Mouse (Mus musculus) heart, postnatal 0 days (tissue): Measurements from ENCODE around the gene Sugp2. TPM values are rescaled to one million over a fixed set of nuclear protein-coding genes. Genes with fewer than 3 reads are reported as not detected.

Source experiments
- ATAC-seq: fragments of 200-750 bp; cut with Nextera tagmentation; 2 replicates; pipeline ENCODE4 v1.8.0; 2017; ENCODE audit warnings: low read depth, moderate number of reproducible peaks, moderate library complexity; ENCODE audit not compliant: insufficient read depth
- DNase-seq: peaks from one replicate; pipeline ENCODE4 v3.0.0-alpha.2; 2016; ENCODE audit warnings: low spot score
- H3K27ac ChIP-seq: fragments of 300-500 bp; sonication (generic); 2 replicates; pipeline ENCODE4 v1.5.1; 2014; ENCODE audit warnings: low read depth, mild to moderate bottlenecking
- H3K27me3 ChIP-seq: fragments of 300-500 bp; sonication (generic); 2 replicates; pipeline ENCODE4 v1.6.1; 2014; ENCODE audit warnings: low read length, mixed read lengths; ENCODE audit not compliant: control insufficient read depth, insufficient read depth
- H3K36me3 ChIP-seq: fragments of 300-500 bp; sonication (generic); replicated peaks from 2 replicates; pipeline ENCODE4 v1.6.1; 2014; ENCODE audit warnings: low read length, mixed read lengths; ENCODE audit not compliant: control insufficient read depth, insufficient read depth
- H3K4me1 ChIP-seq: fragments of 300-500 bp; sonication (generic); 2 replicates; pipeline ENCODE4 v1.6.1; 2014; ENCODE audit warnings: antibody characterized with exemption; ENCODE audit not compliant: control insufficient read depth, insufficient read depth
- H3K4me2 ChIP-seq: fragments of 300-500 bp; sonication (generic); 2 replicates; pipeline ENCODE4 v1.6.1; 2014; ENCODE audit warnings: low read depth, mild to moderate bottlenecking, low read length, moderate library complexity
- H3K4me3 ChIP-seq: fragments of 300-500 bp; sonication (generic); 2 replicates; pipeline ENCODE4 v1.5.1; 2014; ENCODE audit warnings: low read depth, low read length
- H3K9ac ChIP-seq: fragments of 300-500 bp; sonication (generic); replicated peaks from 2 replicates; pipeline ENCODE4 v1.6.1; 2014; ENCODE audit warnings: low read depth, low read length, mixed read lengths
- H3K9me3 ChIP-seq: fragments of 300-500 bp; sonication (generic); replicated peaks from 2 replicates; pipeline ENCODE4 v1.6.1; 2016; ENCODE audit warnings: low read length; ENCODE audit not compliant: control insufficient read depth
- CTCF ChIP-seq: IDR thresholded peaks from 2 replicates; pipeline ENCODE4 v1.5.1; 2016; ENCODE audit warnings: antibody characterized with exemption, control low read depth, low read depth
- EP300 ChIP-seq: IDR thresholded peaks from 2 replicates; pipeline ENCODE4 v1.6.1; 2016; ENCODE audit warnings: antibody characterized with exemption, low read depth
- WGBS: fragments of 180-500 bp; shearing (Covaris S2); extraction: QIAGEN DNeasy Blood & Tissue Kit; methylation state at CpG from one replicate; pipeline ENCODE4 v1.1.7; 2014; 5-methylcytosine and 5-hydroxymethylcytosine counted together
- polyA plus RNA-seq: library from polyadenylated mRNA; unstranded; fragments of >200 nt; fragmentation: Nextera tagmentation; extraction: Ambion mirVana; gene quantifications from 2 replicates; pipeline ENCODE4 v1.2.1, GENCODE M21; 2015
- total RNA-seq: library from RNA; depleted of rRNA; stranded (reverse); fragments of >200 nt; gene quantifications from 2 replicates; pipeline ENCODE4 v1.2.3, GENCODE M21; 2014; ENCODE audit warnings: low replicate concordance

Sugp2 gene
- total and polyA plus RNA-seq, 2 experiments from 2014 or later: 15.5 to 48.7 TPM

DNA sequence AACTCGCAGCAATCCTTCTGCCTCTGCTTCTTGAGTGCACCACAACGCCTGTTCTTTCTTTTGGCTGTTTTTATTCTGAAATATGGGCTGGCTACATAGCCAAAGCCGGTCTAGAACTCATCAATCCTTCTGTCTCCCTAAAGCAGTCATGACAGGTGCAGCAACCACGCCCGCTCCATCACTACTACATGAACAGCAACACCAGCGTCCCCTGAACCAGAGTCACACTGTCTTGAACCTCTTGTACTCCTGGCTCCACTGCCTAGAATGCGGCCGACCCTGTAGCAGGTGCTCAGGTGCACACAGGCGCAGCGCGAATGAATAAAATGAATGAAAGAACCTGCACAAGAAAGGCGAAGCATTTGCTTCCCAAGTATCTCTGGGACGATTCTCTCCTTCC lies 420 bp upstream of the Sugp2 start:
- DNase-seq (no peak), ATAC-seq (no peak)
- Histone ChIP-seq H3K36me3 (peaks cover 49% of the 10 kb centered on the region), H3K27ac (no peak overlapping the region), H3K4me1 (peaks cover 8% of the 10 kb centered on the region), H3K9me3 (no peaks in the 10 kb centered on the region), H3K27me3 (no peaks in the 10 kb centered on the region), H3K4me2 (peak overlapping the region; percentile 82), H3K9ac (peak overlapping the region; percentile 67), H3K4me3 (peak overlapping the region; percentile 69)
- no peak for TF ChIP-seq CTCF
- no peak for TF ChIP-seq EP300
- WGBS: 6% methylated on average over 13 of the region's 13 CpGs

GRCm38 (mm10) chr8:70234781-70235128 lies 729 bp downstream of the Sugp2 start:
- peak overlapping the region; percentile 94; the same call in 1 of the 2 replicates for H3K27ac ChIP-seq

DNA sequence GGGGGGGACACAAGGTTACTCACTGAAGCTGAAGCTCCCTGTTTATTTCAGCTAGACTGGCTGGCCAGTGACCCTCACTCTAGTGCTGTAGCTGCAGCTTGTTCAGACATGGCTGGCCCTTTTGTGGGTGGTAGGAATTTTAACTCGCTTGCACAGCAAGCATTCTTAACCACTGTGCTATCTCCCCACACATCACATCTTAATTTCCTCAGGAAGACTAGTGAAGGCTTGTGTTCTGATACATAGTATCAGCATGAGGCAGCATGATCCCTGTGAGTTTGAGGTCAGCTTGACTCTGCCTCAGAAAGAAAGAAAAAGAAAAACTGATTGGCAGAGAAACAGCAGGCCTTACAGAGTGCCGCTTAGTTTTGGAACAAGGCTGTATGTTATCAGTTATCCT lies 3.8 kb downstream of the Sugp2 start:
- 62% methylated on average over 2 of the region's 2 CpGs for WGBS
- Histone ChIP-seq H3K36me3 (peaks cover 62% of the 10 kb centered on the region), H3K4me1 (peaks cover 8% of the 10 kb centered on the region), H3K4me3 (no peak overlapping the region), H3K27ac (no peak overlapping the region), H3K9me3 (no peaks in the 10 kb centered on the region), H3K4me2 (no peak overlapping the region), H3K27me3 (no peaks in the 10 kb centered on the region), H3K9ac (no peak overlapping the region)
- no peak for TF ChIP-seq EP300
- TF ChIP-seq CTCF: no peak
- DNase-seq (no peak), ATAC-seq (no peak)

More at GRCm38 (mm10) chr8:70234781-70235128, 729 bp downstream of the Sugp2 start:
- H3K9ac ChIP-seq: peak overlapping the region; percentile 67
- DNase-seq: no peak
- peaks cover 8% of the 10 kb centered on the region for H3K4me1 ChIP-seq
- H3K27me3 ChIP-seq: no peaks in the 10 kb centered on the region
- TF ChIP-seq CTCF: no peak
- no peak for TF ChIP-seq EP300
- H3K36me3 ChIP-seq: peaks cover 47% of the 10 kb centered on the region
- H3K4me2 ChIP-seq: peak overlapping the region; percentile 82
- no peaks in the 10 kb centered on the region for H3K9me3 ChIP-seq
- no peak for ATAC-seq
- peak overlapping the region; percentile 69 for H3K4me3 ChIP-seq
- WGBS: 0% methylated on average over 15 of the region's 15 CpGs

DNA sequence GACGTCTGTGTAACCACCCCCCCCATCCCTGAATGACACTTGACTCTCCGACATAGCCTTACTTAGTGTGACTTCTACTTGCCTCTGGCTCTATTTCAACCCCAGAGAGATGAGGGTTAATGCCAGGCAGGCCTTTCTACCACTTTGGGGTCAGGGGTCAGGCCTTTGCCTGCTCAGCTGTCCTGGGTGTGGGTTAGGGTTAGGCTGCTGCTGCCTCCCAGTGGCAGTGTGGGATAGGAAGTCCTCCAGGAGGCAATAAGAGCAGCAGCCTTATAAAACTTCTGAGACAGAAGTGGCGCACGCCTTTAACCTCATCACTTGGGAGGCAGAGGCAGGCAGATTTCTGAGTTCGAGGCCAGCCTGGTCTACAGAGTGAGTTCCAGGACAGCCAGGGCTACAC lies 6.6 kb downstream of the Sugp2 start:
- Histone ChIP-seq H3K27me3 (no peaks in the 10 kb centered on the region), H3K4me3 (no peak overlapping the region), H3K4me2 (no peak overlapping the region), H3K36me3 (peaks cover 84% of the 10 kb centered on the region), H3K27ac (no peak overlapping the region), H3K9ac (no peak overlapping the region), H3K9me3 (no peaks in the 10 kb centered on the region), H3K4me1 (no peaks in the 10 kb centered on the region)
- DNase-seq: no peak
- TF ChIP-seq CTCF (no peak), EP300 (no peak)
- ATAC-seq: no peak
- WGBS: 88% methylated on average over 5 of the region's 5 CpGs

- 82% methylated on average over 6 of the region's 6 CpGs for WGBS
- no peaks in the 10 kb centered on the region for H3K4me1 ChIP-seq
- DNase-seq (no peak), ATAC-seq (no peak)
- H3K27ac ChIP-seq: no peak overlapping the region
- no peak overlapping the region for H3K4me3 ChIP-seq
- peaks cover 92% of the 10 kb centered on the region for H3K36me3 ChIP-seq
- H3K9ac ChIP-seq: no peak overlapping the region
- TF ChIP-seq CTCF: no peak
- no peak for TF ChIP-seq EP300
- no peak overlapping the region for H3K4me2 ChIP-seq
- no peaks in the 10 kb centered on the region for H3K27me3 ChIP-seq
- no peaks in the 10 kb centered on the region for H3K9me3 ChIP-seq
These were observed 12.6 kb downstream of the Sugp2 start for GRCm38 (mm10) chr8:70246622-70247021.

DNA sequence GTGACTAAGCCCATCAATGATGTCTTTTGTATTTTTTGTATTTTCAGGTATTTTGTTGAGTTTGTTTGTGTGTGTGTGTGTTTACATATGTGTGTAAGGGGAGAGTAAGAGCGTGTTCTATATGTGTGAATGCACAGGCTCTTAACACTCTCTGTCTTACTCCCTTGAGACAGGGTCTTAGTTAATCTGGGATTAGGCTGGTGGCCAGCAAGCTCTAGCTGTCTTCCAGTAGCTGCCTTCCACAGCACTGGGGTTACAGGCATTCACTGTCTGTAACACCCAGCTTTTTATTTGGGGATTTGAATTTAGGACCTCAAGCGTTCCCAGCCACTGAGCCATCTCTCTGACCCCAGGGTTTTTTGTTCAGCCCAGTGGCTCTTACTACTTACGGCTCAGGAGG lies 13.8 kb downstream of the Sugp2 start:
- H3K27me3 ChIP-seq: no peaks in the 10 kb centered on the region
- H3K36me3 ChIP-seq: peaks cover 92% of the 10 kb centered on the region
- WGBS: 87% methylated on average over 3 of the region's 3 CpGs
- TF ChIP-seq CTCF: no peak
- TF ChIP-seq EP300: no peak
- H3K27ac ChIP-seq: no peak overlapping the region
- ATAC-seq (no peak), DNase-seq (no peak)
- H3K4me1 ChIP-seq: no peaks in the 10 kb centered on the region
- H3K4me2 ChIP-seq: no peak overlapping the region
- H3K9ac ChIP-seq: no peak overlapping the region
- no peaks in the 10 kb centered on the region for H3K9me3 ChIP-seq
- no peak overlapping the region for H3K4me3 ChIP-seq
